Mouse (Mus musculus): ENCODE data around the gene 1700029J07Rik. TPM values are rescaled to one million over a fixed set of nuclear protein-coding genes. Genes with fewer than 3 reads are reported as not detected.

Gene 1700029J07Rik
- polyA plus RNA-seq, 1 experiment from 2014 or later = 2.6 TPM

GRCm38 (mm10) chr8:45905591-45906250 lies 69.3 kb downstream of the 1700029J07Rik start:
- Histone ChIP-seq H3K27me3 (ENCODE audit: control insufficient read depth, insufficient read depth, low read length) (no peaks in the 10 kb centered on the region), H3K4me2 (ENCODE audit: low read depth, low read length) (no peak overlapping the region), H3K4me3 (ENCODE audit: low read depth, low read length) (no peak overlapping the region), H3K27ac (replicated peaks; ENCODE audit: low read depth, low read length) (no peak overlapping the region), H3K4me1 (ENCODE audit: control insufficient read depth, insufficient read depth, low read length) (no peaks in the 10 kb centered on the region), H3K36me3 (replicated peaks; ENCODE audit: control insufficient read depth, insufficient read depth, low read depth, low read length) (no peaks in the 10 kb centered on the region), H3K9me3 (replicated peaks; ENCODE audit: control insufficient read depth, low read length) (no peaks in the 10 kb centered on the region), H3K9ac (replicated peaks; ENCODE audit: low read length) (no peak overlapping the region)
- 82% methylated on average over 7 of the region's 7 CpGs for WGBS
- ATAC-seq (replicated peaks; ENCODE audit: insufficient number of reproducible peaks, low FRiP score, low TSS enrichment, low read depth) (no peak), DNase-seq (ENCODE audit: low spot score) (no peak)

GRCm38 (mm10) chr8:45903659-45904058 lies 71.4 kb downstream of the 1700029J07Rik start:
- Histone ChIP-seq H3K4me2 (ENCODE audit: low read depth, low read length) (no peak overlapping the region), H3K27me3 (ENCODE audit: control insufficient read depth, insufficient read depth, low read length) (no peaks in the 10 kb centered on the region), H3K27ac (replicated peaks; ENCODE audit: low read depth, low read length) (no peak overlapping the region), H3K36me3 (replicated peaks; ENCODE audit: control insufficient read depth, insufficient read depth, low read depth, low read length) (no peaks in the 10 kb centered on the region), H3K4me3 (ENCODE audit: low read depth, low read length) (no peak overlapping the region), H3K9me3 (replicated peaks; ENCODE audit: control insufficient read depth, low read length) (no peaks in the 10 kb centered on the region), H3K9ac (replicated peaks; ENCODE audit: low read length) (no peak overlapping the region), H3K4me1 (ENCODE audit: control insufficient read depth, insufficient read depth, low read length) (no peaks in the 10 kb centered on the region)
- DNase-seq (ENCODE audit: low spot score) (no peak), ATAC-seq (replicated peaks; ENCODE audit: insufficient number of reproducible peaks, low FRiP score, low TSS enrichment, low read depth) (no peak)
- 46% methylated on average over 3 of the region's 3 CpGs for WGBS

Other genes with a start within 250 kb of the 1700029J07Rik start
- 13.5 and 13.9 TPM in 2 replicates for gene Pdlim3, start 89.8 kb downstream of the 1700029J07Rik start, polyA plus RNA-seq (2014; fragmentation: Nextera tagmentation; extraction: Ambion mirVana)
- gene Ccdc110, start 40.6 kb downstream of the 1700029J07Rik start, polyA plus RNA-seq (2014; fragmentation: Nextera tagmentation; extraction: Ambion mirVana) = 0.13 TPM in 1 of 2 replicates, not detected in the other
- gene Ufsp2, start 276 bp upstream of the 1700029J07Rik start, polyA plus RNA-seq (2014; fragmentation: Nextera tagmentation; extraction: Ambion mirVana) = 54.2 and 54.5 TPM in 2 replicates
- gene Lrp2bp, start 24.1 kb upstream of the 1700029J07Rik start, polyA plus RNA-seq (2014; fragmentation: Nextera tagmentation; extraction: Ambion mirVana) = 0.28 and 0.61 TPM in 2 replicates
- 17.1 and 19.4 TPM in 2 replicates for gene Ankrd37, start 30.5 kb upstream of the 1700029J07Rik start, polyA plus RNA-seq (2014; fragmentation: Nextera tagmentation; extraction: Ambion mirVana)
- 25.5 and 32.9 TPM in 2 replicates for gene Cfap97, start 176.5 kb upstream of the 1700029J07Rik start, polyA plus RNA-seq (2014; fragmentation: Nextera tagmentation; extraction: Ambion mirVana)
- gene Snx25, start 176.9 kb upstream of the 1700029J07Rik start, polyA plus RNA-seq (2014; fragmentation: Nextera tagmentation; extraction: Ambion mirVana) = 6.5 and 7.4 TPM in 2 replicates
- 508 and 538 TPM in 2 replicates for gene Slc25a4, start 236.0 kb upstream of the 1700029J07Rik start, polyA plus RNA-seq (2014; fragmentation: Nextera tagmentation; extraction: Ambion mirVana)

Data from embryonic facial prominence, embryonic 11.5 days (tissue).